Mouse (Mus musculus) G1E (cell line): Measurements from ENCODE around the gene Pms2.

Experiments
- CTCF ChIP-seq: IDR thresholded peaks from 2 replicates; pipeline ENCODE4 v1.5.1; 2012; ENCODE audit warnings: low read depth, low read length, inconsistent platforms, mixed read lengths
- GATA1 ChIP-seq: IDR thresholded peaks from 2 replicates; pipeline ENCODE4 v1.6.1; 2012; ENCODE audit warnings: borderline replicate concordance, low read length, inconsistent platforms, mixed read lengths
- TAL1 ChIP-seq: conservative IDR thresholded peaks from 2 replicates; pipeline ENCODE4 v1.6.1; 2012; ENCODE audit warnings: low read depth, low read length, inconsistent platforms, mixed read lengths

DNA sequence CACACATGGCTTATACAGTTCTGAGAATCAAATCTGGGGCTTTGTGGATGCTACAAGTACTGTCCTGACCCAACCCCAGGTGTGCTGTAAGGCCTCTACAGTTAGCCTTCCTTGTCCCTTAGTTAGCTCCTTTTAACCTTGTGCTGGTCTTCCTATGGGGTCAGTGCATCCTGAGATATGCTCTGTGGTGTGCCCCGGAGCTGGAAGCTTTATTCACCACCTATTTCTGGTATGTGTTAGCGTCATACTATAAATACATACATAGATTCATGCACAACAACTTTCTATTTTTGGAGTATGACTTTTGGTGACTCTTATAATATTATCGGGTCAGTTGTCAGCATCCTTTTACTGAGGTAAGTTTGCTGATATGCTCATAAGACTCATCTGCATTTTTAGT is 24.5 kb upstream of the Pms2 start:
- no peak for TF ChIP-seq CTCF
- TF ChIP-seq GATA1: no peak
- no peak for TF ChIP-seq TAL1
